Mouse (Mus musculus) MEL (cell line): Measurements from ENCODE around the gene Nt5c3b.

ENCODE experiments used
- EP300 ChIP-seq, 2 experiments: IDR thresholded peaks; 2 replicates each; pipeline ENCODE4 v1.6.1; 2011; ENCODE audit warnings: improper control_type of control experiment in 2 of 2, low read length in 2 of 2, low read depth in 1 of 2, mild to moderate bottlenecking in 1 of 2
- TAL1 ChIP-seq: IDR thresholded peaks from 2 replicates; pipeline ENCODE4 v1.6.1; 2012; ENCODE audit warnings: mild to moderate bottlenecking, inconsistent platforms, low read length, moderate library complexity, mixed read lengths

DNA sequence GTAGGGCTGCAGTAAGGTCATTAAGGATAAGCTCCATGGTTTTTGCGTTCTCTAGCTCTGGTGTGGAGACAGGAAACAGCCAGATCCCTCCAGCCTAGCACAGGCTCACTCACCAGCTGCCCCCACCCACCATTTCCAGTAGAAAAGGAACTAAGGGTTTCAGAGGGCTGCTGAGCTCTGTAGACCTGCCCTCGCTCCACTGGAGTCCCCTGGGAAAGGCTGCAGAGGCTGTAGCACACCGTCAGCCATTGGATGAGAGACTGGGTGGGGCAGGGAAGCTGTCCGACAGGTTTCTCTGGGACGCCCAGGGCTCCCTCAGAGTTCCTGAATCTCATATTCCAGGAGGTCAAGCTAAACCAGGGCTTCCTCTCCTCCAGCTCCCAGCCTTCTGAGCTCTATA, 55.0 kb downstream of the Nt5c3b start:
- TF ChIP-seq TAL1 (no peak), EP300 (IDR thresholded peaks at IDR 0.05; ENCODE audit: low read depth in 1 of 2, low read length in 2 of 2) (no peak)
